8 mouse cellular contexts compared by ENCODE assay signal in the genomic region with DNA sequence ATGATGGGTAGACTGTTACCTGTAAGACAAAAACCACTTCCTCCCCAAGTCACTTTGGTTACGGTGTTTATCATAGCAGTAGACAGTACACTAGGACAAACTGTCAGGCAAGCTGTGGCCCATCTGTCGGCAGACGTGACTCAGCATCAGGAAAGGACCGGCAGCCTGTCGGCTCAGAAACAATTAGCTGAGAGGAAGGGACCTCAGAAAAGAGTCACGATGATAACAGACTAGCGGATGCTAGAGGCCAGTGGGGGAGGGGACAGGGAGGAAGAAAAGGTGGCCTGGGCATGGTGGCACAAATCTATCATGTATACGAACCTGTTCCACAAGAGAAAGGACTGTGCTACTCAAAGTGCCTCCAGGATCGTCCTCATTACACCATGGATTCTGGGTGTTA. TPM values are rescaled to one million over a fixed set of nuclear protein-coding genes. Genes with fewer than 3 reads are reported as not detected.
DNase-seq lines count a peak whose midpoint lies in the region; ATAC-seq lines count a peak whose summit lies in the region.

No protein-coding gene starts in this region.

- no peak overlapping the region for H3K4me3 ChIP-seq in kidney, embryonic 15.5 days (replicated peaks)
- no peak overlapping the region for H3K4me3 ChIP-seq in heart, embryonic 13.5 days
- H3K4me3 ChIP-seq in neural tube, embryonic 15.5 days (replicated peaks): no peak overlapping the region

- H3K27me3 ChIP-seq in kidney, embryonic 15.5 days: no peaks in the 10 kb centered on the region
- no peaks in the 10 kb centered on the region for H3K27me3 ChIP-seq in heart, embryonic 13.5 days (replicated peaks)
- H3K27me3 ChIP-seq in neural tube, embryonic 15.5 days (replicated peaks): no peaks in the 10 kb centered on the region

- H3K27ac ChIP-seq in kidney, embryonic 15.5 days: no peak overlapping the region
- peak overlapping the region; percentile 52 for H3K27ac ChIP-seq in heart, embryonic 13.5 days (replicated peaks)
- H3K27ac ChIP-seq in neural tube, embryonic 15.5 days (replicated peaks): no peak overlapping the region

- WGBS in kidney, embryonic 15.5 days: 47% methylated on average over 9 of the region's 9 CpGs
- 13% methylated on average over 9 of the region's 9 CpGs for WGBS in heart, embryonic 13.5 days
- 76% methylated on average over 9 of the region's 9 CpGs for WGBS in neural tube, embryonic 15.5 days

- H3K9me3 ChIP-seq in kidney, embryonic 15.5 days (replicated peaks): no peaks in the 10 kb centered on the region
- H3K9me3 ChIP-seq in heart, embryonic 13.5 days: no peaks in the 10 kb centered on the region
- no peaks in the 10 kb centered on the region for H3K9me3 ChIP-seq in neural tube, embryonic 15.5 days (replicated peaks)

- no peak overlapping the region for H3K9ac ChIP-seq in kidney, embryonic 15.5 days
- H3K9ac ChIP-seq in heart, embryonic 13.5 days: no peak overlapping the region
- no peak overlapping the region for H3K9ac ChIP-seq in neural tube, embryonic 15.5 days (replicated peaks)

- peaks cover 31% of the 10 kb centered on the region for H3K4me1 ChIP-seq in kidney, embryonic 15.5 days
- peaks cover 77% of the 10 kb centered on the region for H3K4me1 ChIP-seq in heart, embryonic 13.5 days
- no peaks in the 10 kb centered on the region for H3K4me1 ChIP-seq in neural tube, embryonic 15.5 days

- no peak for ATAC-seq in kidney, embryonic 15.5 days (replicated peaks; ENCODE audit: low FRiP score)
- 0 out of 2 replicates have a peak, but pooled peaks have one; percentile 47 for ATAC-seq in heart, embryonic 13.5 days (ENCODE audit: extremely low read depth, insufficient number of reproducible peaks, low FRiP score, low TSS enrichment)
- no peak for ATAC-seq in activated CD4-positive, CD25-positive, alpha-beta regulatory T cell, adult 4 months
- no peak for ATAC-seq in neural tube, embryonic 15.5 days (ENCODE audit: low FRiP score)

- DNase-seq in kidney, postnatal 10 days: peak; percentile 64
- peak; percentile 88 for DNase-seq in MEL-GATA-1-ER (ENCODE audit: extremely low read depth, low read depth)
- peak; percentile 53 for DNase-seq in lung, postnatal 10 days
- no peak for DNase-seq in gastrocnemius, postnatal 4 days (ENCODE audit: low spot score in 2 of 2)

- H3K4me2 ChIP-seq in kidney, embryonic 15.5 days: no peak overlapping the region
- peak overlapping the region; percentile 42 for H3K4me2 ChIP-seq in heart, embryonic 13.5 days
- no peak overlapping the region for H3K4me2 ChIP-seq in neural tube, embryonic 15.5 days

- H3K36me3 ChIP-seq in kidney, embryonic 15.5 days: no peaks in the 10 kb centered on the region
- H3K36me3 ChIP-seq in heart, embryonic 13.5 days: no peaks in the 10 kb centered on the region
- no peaks in the 10 kb centered on the region for H3K36me3 ChIP-seq in neural tube, embryonic 15.5 days

RNA-seq across cellular contexts. Expression of a gene that starts 33.6 kb away (rescaled TPM):
- 118 and 134 TPM in 2 replicates for polyA plus RNA-seq in kidney, embryonic 15.5 days (2015; fragmentation: Nextera tagmentation; extraction: Ambion mirVana)
- 120 and 122 TPM in 2 replicates for polyA plus RNA-seq in heart, embryonic 13.5 days (2015; fragmentation: Nextera tagmentation; extraction: Ambion mirVana)
- 10 to 100 TPM; 18.5 to 19.9 TPM for polyA plus RNA-seq in activated CD4-positive, CD25-positive, alpha-beta regulatory T cell, adult 4 months (2017; shearing (Covaris generic))
- polyA plus RNA-seq in neural tube, embryonic 15.5 days (2015; fragmentation: Nextera tagmentation; extraction: Ambion mirVana): 57.5 and 63.9 TPM in 2 replicates
- 10 to 100 TPM; 66.7 to 70.2 TPM for total RNA-seq in gastrocnemius, postnatal 4 days (2021)

RNA-seq across cellular contexts. Expression of a gene that starts 59.1 kb away (rescaled TPM):
- 195 and 206 TPM in 2 replicates for polyA plus RNA-seq in kidney, embryonic 15.5 days (2015; fragmentation: Nextera tagmentation; extraction: Ambion mirVana)
- polyA plus RNA-seq in heart, embryonic 13.5 days (2015; fragmentation: Nextera tagmentation; extraction: Ambion mirVana): 143 and 155 TPM in 2 replicates
- under 1 TPM; 0.09 to 0.17 TPM for polyA plus RNA-seq in activated CD4-positive, CD25-positive, alpha-beta regulatory T cell, adult 4 months (2017; shearing (Covaris generic))
- 37.5 and 48.2 TPM in 2 replicates for polyA plus RNA-seq in neural tube, embryonic 15.5 days (2015; fragmentation: Nextera tagmentation; extraction: Ambion mirVana)
- total RNA-seq in gastrocnemius, postnatal 4 days (2021): 10 to 100 TPM; 93.9 to 94.1 TPM

Comparison
In these comparisons a context has a peak if more than half of its experiments do, and no peak if none do; other contexts are left out.
1. DNase-seq: peak in kidney, postnatal 10 days (single experiment), MEL-GATA-1-ER (single experiment) and lung, postnatal 10 days (single experiment); none in gastrocnemius, postnatal 4 days (0 of 2).
2. RNA of a gene that starts 59.1 kb away (polyA plus RNA-seq): 195 to 206 TPM in kidney, embryonic 15.5 days, 143 to 155 TPM in heart, embryonic 13.5 days and 37.5 to 48.2 TPM in neural tube, embryonic 15.5 days; 0.09 to 0.17 TPM in activated CD4-positive, CD25-positive, alpha-beta regulatory T cell, adult 4 months; every median in the first group is over 10 times any median in the second.